Mouse (Mus musculus) lung, postnatal 0 days (tissue): Measurements from ENCODE around the gene Zfp365. TPM values are rescaled to one million over a fixed set of nuclear protein-coding genes. Genes with fewer than 3 reads are reported as not detected.

ENCODE experiments used
- ATAC-seq: fragments of 200-750 bp; cut with Nextera tagmentation; 2 replicates; pipeline ENCODE4 v1.8.0; 2017; ENCODE audit warnings: moderate library complexity
- DNase-seq: peaks from one replicate; pipeline ENCODE4 v3.0.0-alpha.2; 2016; ENCODE audit warnings: low spot score
- H3K27ac ChIP-seq: fragments of 300-500 bp; sonication (generic); 2 replicates; pipeline ENCODE4 v1.5.1; 2014; ENCODE audit warnings: antibody characterized with exemption, mild to moderate bottlenecking, low read length, mixed read lengths
- H3K27me3 ChIP-seq: fragments of 300-500 bp; sonication (generic); replicated peaks from 2 replicates; pipeline ENCODE4 v1.6.1; 2014; ENCODE audit warnings: low read length, mixed read lengths; ENCODE audit not compliant: insufficient read depth
- H3K36me3 ChIP-seq: fragments of 300-500 bp; sonication (generic); 2 replicates; pipeline ENCODE4 v1.6.1; 2014; ENCODE audit warnings: low read length, mixed read lengths; ENCODE audit not compliant: insufficient read depth
- H3K4me1 ChIP-seq: fragments of 300-500 bp; sonication (generic); 2 replicates; pipeline ENCODE4 v1.6.1; 2014; ENCODE audit warnings: antibody characterized with exemption, low read depth, low read length, mixed read lengths; ENCODE audit not compliant: insufficient read depth
- H3K4me2 ChIP-seq: fragments of 300-500 bp; sonication (generic); replicated peaks from 2 replicates; pipeline ENCODE4 v1.6.1; 2014; ENCODE audit warnings: low read depth, mild to moderate bottlenecking, low read length, moderate library complexity, mixed read lengths
- H3K4me3 ChIP-seq: fragments of 300-500 bp; sonication (generic); 2 replicates; pipeline ENCODE4 v1.5.1; 2014; ENCODE audit warnings: low read depth, low read length
- H3K9ac ChIP-seq: fragments of 300-500 bp; sonication (generic); replicated peaks from 2 replicates; pipeline ENCODE4 v1.6.1; 2014; ENCODE audit warnings: low read depth, mild to moderate bottlenecking
- H3K9me3 ChIP-seq: fragments of 300-500 bp; sonication (generic); 2 replicates; pipeline ENCODE4 v1.6.1; 2016; ENCODE audit warnings: low read length, mixed read lengths
- CTCF ChIP-seq: IDR thresholded peaks from 2 replicates; pipeline ENCODE4 v1.5.1; 2016; ENCODE audit warnings: antibody characterized with exemption, mild to moderate bottlenecking
- EP300 ChIP-seq: IDR thresholded peaks from 2 replicates; pipeline ENCODE4 v1.6.1; 2016; ENCODE audit warnings: antibody characterized with exemption, mild to moderate bottlenecking, control low read depth
- WGBS: fragments of 180-500 bp; shearing (Covaris S2); extraction: QIAGEN DNeasy Blood & Tissue Kit; methylation state at CpG from one replicate; pipeline ENCODE4 v1.1.7; 2014; 5-methylcytosine and 5-hydroxymethylcytosine counted together
- polyA plus RNA-seq: library from polyadenylated mRNA; unstranded; fragments of >200 nt; fragmentation: Nextera tagmentation; extraction: Ambion mirVana; gene quantifications from 2 replicates; pipeline ENCODE4 v1.2.1, GENCODE M21; 2015

Zfp365 gene
- polyA plus RNA-seq, 1 experiment from 2014 or later = 2.6 TPM

DNA sequence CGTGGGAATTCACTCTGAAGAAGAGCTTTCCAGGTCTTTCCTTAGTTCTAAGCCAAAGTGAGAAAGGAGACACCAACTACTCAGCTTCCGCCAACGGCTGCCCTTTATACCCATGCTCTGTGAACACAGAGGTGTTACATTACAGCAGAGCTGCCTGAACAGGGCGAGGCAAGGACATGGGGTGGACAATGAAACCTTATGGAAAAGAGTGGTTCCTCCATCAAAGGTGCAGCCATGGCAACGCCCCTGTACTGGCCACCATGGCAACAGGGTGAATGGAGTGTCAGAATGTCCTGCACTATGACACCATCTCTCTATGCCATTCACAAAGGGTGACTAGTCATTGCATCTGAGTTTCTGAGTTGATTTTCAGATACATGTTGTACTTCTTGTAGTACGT, 61.4 kb downstream of the Zfp365 start:
- WGBS = 63% methylated on average over 6 of the region's 6 CpGs
- Histone ChIP-seq H3K36me3 (no peaks in the 10 kb centered on the region), H3K4me3 (no peak overlapping the region), H3K9me3 (no peaks in the 10 kb centered on the region), H3K4me2 (no peak overlapping the region), H3K9ac (no peak overlapping the region), H3K4me1 (no peaks in the 10 kb centered on the region), H3K27ac (no peak overlapping the region), H3K27me3 (no peaks in the 10 kb centered on the region)
- DNase-seq (no peak), ATAC-seq (no peak)
- TF ChIP-seq CTCF (no peak), EP300 (no peak)

DNA sequence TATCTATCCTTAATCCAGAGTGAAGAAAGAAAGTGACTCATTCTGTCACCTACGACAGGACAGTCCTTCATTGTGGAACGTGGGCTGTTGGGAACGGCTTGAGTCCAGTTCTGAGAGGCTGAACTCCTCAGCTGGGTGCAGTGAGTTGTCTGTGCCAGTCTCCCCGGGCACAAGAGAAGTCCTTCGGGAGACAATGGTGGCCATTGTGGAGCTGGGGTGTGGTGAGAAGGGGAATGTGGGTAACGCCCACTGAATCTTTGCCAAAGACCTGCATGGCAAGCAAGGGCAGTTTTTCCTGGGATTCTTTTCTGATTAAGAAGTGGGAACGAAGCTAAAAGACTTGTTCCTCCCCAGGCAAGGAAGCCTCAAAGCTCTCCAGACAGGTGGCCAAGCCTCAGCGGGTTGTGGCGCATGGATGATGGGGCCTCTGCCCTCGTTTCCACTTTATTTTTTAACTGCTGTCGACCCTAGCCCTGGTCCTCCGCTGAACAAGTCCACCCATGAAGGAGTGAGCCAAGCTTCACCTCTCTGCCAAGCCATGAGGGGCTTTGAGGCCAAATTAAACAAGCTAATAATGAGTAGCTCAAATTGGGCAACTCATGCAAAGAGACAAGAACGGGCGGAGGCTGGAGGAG, 66.3 kb downstream of the Zfp365 start:
- H3K9ac ChIP-seq = no peak overlapping the region
- TF ChIP-seq EP300 (no peak), CTCF (no peak)
- ATAC-seq (peak; percentile 67), DNase-seq (peak; percentile 53)
- H3K36me3 ChIP-seq = no peaks in the 10 kb centered on the region
- no peaks in the 10 kb centered on the region for H3K9me3 ChIP-seq
- WGBS = 55% methylated on average over 14 of the region's 14 CpGs
- H3K4me2 ChIP-seq = peak overlapping the region; percentile 3; the same call in 1 of the 2 replicates
- H3K27ac ChIP-seq = no peak overlapping the region
- H3K4me1 ChIP-seq = no peaks in the 10 kb centered on the region
- no peak overlapping the region for H3K4me3 ChIP-seq
- no peaks in the 10 kb centered on the region for H3K27me3 ChIP-seq

DNA sequence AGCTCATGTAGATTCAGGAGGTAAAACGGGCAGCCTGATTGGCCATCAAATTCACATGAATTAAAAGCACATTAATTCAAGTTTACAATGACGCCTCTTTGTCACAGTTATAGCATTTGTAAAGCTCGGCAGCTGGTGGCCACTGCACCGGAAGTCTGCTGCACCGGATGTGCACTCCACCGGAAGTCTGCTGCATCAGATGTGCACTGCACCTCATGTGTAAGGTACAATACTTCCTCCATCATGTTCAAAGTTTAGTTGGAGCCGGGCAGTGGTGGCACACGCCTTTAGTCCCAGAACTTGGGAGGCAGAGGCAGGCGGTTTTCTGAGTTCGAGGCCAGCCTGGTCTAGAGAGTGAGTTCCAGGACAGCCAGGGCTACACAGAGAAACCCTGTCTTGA, 70.9 kb downstream of the Zfp365 start:
- Histone ChIP-seq H3K4me2 (no peak overlapping the region), H3K4me1 (no peaks in the 10 kb centered on the region), H3K27me3 (no peaks in the 10 kb centered on the region), H3K4me3 (no peak overlapping the region), H3K9ac (no peak overlapping the region), H3K27ac (no peak overlapping the region), H3K36me3 (no peaks in the 10 kb centered on the region), H3K9me3 (no peaks in the 10 kb centered on the region)
- TF ChIP-seq EP300 (no peak), CTCF (no peak)
- no peak for DNase-seq
- WGBS = 73% methylated on average over 10 of the region's 10 CpGs
- ATAC-seq = no peak

DNA sequence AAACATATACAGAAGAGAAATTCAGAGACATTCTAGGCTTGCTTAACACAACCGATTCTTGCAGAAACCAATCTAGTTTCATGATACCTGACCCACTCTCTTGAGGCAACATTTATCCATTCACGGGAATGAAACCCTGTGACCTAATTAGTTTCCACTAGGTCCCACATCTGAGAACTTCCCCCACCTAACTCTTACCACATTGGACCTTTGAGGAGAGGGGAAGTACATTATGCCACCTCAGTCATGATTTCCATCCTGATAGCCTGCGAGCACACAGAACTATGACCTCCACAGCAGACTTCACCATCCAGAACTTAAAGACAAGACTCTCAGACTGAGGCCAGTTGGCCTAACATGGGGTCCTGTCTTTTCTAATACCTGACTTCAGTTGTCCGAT, 71.7 kb downstream of the Zfp365 start:
- ATAC-seq (no peak), DNase-seq (no peak)
- Histone ChIP-seq H3K27me3 (no peaks in the 10 kb centered on the region), H3K9ac (no peak overlapping the region), H3K27ac (no peak overlapping the region), H3K4me3 (no peak overlapping the region), H3K9me3 (no peaks in the 10 kb centered on the region), H3K36me3 (no peaks in the 10 kb centered on the region), H3K4me2 (no peak overlapping the region), H3K4me1 (no peaks in the 10 kb centered on the region)
- TF ChIP-seq EP300 (no peak), CTCF (no peak)
- 78% methylated on average over 4 of the region's 4 CpGs for WGBS

DNA sequence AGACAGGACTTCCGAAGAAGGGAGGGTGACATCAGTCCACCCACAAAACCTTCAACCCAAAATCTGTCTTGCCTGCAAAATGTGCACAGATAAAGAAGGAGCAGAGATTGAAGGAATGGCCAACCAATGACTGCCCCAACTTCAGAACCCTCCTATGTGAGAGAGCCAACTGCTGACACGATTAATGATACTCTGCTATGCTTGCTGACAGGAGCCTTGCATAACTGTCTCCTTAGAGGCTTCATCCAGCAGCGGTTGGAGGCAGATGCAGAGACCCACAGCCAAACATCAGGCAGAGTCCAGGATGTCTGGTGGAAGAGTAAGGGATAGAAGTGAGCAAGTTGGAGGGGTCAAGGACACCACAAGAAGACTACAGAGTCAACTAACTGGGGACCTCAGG, 73.3 kb downstream of the Zfp365 start:
- Histone ChIP-seq H3K9ac (no peak overlapping the region), H3K4me1 (no peaks in the 10 kb centered on the region), H3K36me3 (no peaks in the 10 kb centered on the region), H3K4me2 (no peak overlapping the region), H3K9me3 (no peaks in the 10 kb centered on the region), H3K27me3 (no peaks in the 10 kb centered on the region), H3K4me3 (no peak overlapping the region), H3K27ac (no peak overlapping the region)
- TF ChIP-seq EP300 (no peak), CTCF (no peak)
- ATAC-seq (no peak), DNase-seq (no peak)
- WGBS = 69% methylated on average over 3 of the region's 3 CpGs

DNA sequence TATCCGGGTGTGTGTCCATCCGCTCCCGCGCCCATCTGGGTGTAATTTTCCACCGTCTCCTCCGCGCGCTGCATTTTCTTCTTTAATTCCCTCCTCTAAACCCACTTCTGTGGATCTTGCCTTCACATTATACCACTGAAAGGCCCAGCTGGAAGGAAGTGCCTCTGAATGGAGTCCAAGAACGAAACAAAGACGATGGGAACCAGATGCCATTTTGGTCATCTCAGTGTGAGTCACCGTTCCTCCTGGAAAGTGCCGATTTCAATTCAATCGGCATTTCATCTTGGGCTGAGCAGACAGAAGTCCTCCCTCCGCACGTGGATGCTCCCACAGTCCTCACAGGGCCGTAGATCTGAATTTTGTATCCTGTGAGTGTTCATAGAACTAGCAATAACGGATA, 76.0 kb downstream of the Zfp365 start:
- Histone ChIP-seq H3K27ac (no peak overlapping the region), H3K4me1 (no peaks in the 10 kb centered on the region), H3K9me3 (no peaks in the 10 kb centered on the region), H3K9ac (no peak overlapping the region), H3K36me3 (no peaks in the 10 kb centered on the region), H3K27me3 (no peaks in the 10 kb centered on the region), H3K4me3 (no peak overlapping the region), H3K4me2 (no peak overlapping the region)
- ATAC-seq (no peak), DNase-seq (no peak)
- WGBS = 84% methylated on average over 17 of the region's 17 CpGs
- no peak for TF ChIP-seq EP300
- no peak for TF ChIP-seq CTCF

Other genes starting within 250 kb of the Zfp365 start
- gene Rtkn2, start 66.9 kb upstream of the Zfp365 start, polyA plus RNA-seq = 171 and 207 TPM in 2 replicates